Mouse (Mus musculus) brain, embryonic 14.5 days (tissue): ENCODE measurements around the gene Bicra. TPM values are rescaled to one million over a fixed set of nuclear protein-coding genes. Genes with fewer than 3 reads are reported as not detected.

Experiments
- DNase-seq: peaks from one replicate; pipeline ENCODE4 v3.0.0-alpha.2; 2011; ENCODE audit warnings: low read depth
- CTCF ChIP-seq: fragments of 200-500 bp; IDR thresholded peaks from 2 replicates; pipeline ENCODE4 v1.5.1; 2012; ENCODE audit warnings: inconsistent platforms, mild to moderate bottlenecking, moderate library complexity, borderline replicate concordance; ENCODE audit not compliant: insufficient read depth, insufficient read length; ENCODE audit errors: extremely low read depth
- POLR2A ChIP-seq: fragments of 200-500 bp; IDR thresholded peaks from 2 replicates; pipeline ENCODE4 v1.6.1; 2012; ENCODE audit warnings: mild to moderate bottlenecking, inconsistent platforms, borderline replicate concordance; ENCODE audit not compliant: poor library complexity, insufficient read depth, insufficient read length, severe bottlenecking; ENCODE audit errors: extremely low read depth
- polyA plus RNA-seq: library from polyadenylated mRNA; depleted of rRNA; stranded (reverse); fragments of >200 nt; gene quantifications from 2 replicates; pipeline ENCODE4 v1.2.3, GENCODE M21; 2012

Bicra gene
- polyA plus RNA-seq, 1 experiment: 28.5 TPM

DNA sequence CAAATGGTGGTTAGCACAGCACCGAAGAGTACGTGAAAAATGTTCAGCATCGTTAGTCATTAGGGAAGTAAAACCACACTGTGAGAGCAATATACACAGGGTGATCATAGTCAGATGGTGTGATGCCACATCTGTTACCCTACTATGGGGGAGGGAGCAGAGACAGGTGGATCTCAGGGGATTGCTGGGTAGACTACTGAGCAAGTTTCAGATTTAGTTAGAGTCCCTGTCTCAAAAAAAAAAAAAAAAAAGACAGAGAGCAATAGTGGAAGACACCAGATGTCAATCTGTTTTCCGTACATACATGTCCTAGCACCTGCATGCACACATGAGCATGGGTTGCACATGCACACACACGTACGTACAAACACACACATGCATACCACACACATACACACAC, 7.9 kb upstream of the Bicra start:
- no peak for DNase-seq
- TF ChIP-seq CTCF (no peak), POLR2A (no peak)

DNA sequence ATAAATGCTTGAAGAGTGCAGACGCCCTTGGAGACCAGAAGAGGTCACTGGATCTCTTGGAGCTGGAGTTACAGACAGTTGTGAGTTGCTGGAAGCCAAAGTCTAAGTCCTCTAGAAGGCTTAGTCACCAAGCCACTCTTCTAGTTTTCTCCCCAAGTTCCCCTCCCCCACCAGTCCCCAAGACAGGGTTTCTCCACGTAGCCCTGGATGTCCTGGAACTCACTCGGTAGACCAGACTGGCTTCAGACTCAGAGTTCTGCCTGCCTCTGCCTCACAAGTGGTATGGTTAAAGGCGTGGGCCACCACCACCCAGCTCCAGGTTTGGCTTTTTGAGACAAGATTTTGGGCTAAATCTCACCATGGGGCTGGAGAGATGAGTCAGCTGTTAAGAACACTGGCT, 7.2 kb upstream of the Bicra start:
- DNase-seq: no peak
- TF ChIP-seq CTCF (no peak), POLR2A (no peak)

DNA sequence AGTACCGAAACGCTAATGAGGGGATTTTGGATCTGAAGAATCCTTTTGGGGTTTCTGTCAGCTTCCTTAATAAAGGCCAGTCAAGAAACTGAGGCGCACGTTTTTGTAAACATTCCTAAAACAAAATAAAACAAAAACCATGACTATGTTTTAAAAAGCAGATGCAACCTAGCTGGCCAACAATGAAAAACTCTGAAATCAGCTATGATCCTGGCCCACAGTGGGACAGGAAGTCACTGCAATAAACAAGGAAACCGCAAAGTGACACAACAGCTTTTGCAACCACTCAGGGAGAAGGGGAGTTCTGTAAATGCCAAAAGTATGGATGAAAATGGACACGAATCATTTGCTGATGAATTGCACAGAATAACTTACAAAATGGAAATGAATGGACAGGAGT, 5.4 kb upstream of the Bicra start:
- no peak for DNase-seq
- TF ChIP-seq CTCF (no peak), POLR2A (no peak)

- TF ChIP-seq POLR2A (peak; percentile 33; the same call in 1 of the 2 replicates), CTCF (no peak)
- peak; percentile 99 for DNase-seq
Observed at GRCm38 (mm10) chr7:16052684-16053083, 5.0 kb upstream of the Bicra start.

DNA sequence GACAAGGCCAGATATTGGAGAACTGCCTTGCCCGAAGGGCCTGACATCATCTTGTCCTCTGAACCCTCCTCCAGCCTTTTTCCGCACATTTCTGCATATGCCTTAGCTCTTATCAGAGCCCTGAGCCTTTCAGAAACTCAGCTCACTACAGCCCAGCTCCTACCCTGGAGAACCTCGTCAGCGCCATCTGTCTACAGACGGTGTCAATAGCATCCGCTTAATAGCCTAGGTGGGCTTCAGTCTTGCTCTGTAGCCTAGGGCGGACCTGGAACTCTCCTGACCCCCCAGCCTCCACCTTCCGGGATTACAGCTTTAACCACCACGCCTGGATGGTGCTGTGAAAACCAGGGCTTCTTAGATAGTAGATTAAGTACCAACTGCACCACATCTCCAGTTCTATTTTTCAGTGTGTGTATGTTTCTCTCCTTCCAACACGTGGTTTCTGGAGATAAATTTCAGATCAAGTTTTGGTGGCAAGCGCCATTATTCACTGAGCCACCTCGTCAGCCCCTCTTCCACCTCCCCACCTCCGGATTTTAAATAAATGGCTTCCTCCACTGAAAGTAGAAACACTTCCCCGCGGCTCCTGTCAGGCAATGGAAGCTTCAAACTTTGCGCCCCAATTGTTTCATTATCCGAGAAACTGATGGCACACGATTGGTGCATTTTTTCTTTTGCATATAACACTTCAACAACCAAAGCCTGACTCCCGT, 4.3 kb upstream of the Bicra start:
- TF ChIP-seq POLR2A (no peak), CTCF (peak; percentile 76)

GRCm38 (mm10) chr7:16050600-16050999, 2.9 kb upstream of the Bicra start:
- TF ChIP-seq CTCF: no peak
- TF ChIP-seq POLR2A: no peak

More for the DNA sequence above, 4.3 kb upstream of the Bicra start:
- peak; percentile 82 for DNase-seq

GRCm38 (mm10) chr7:16049576-16049915, 1.8 kb upstream of the Bicra start:
- TF ChIP-seq POLR2A (no peak), CTCF (no peak)
- no peak for DNase-seq

More at GRCm38 (mm10) chr7:16050600-16050999, 2.9 kb upstream of the Bicra start:
- no peak for DNase-seq

DNA sequence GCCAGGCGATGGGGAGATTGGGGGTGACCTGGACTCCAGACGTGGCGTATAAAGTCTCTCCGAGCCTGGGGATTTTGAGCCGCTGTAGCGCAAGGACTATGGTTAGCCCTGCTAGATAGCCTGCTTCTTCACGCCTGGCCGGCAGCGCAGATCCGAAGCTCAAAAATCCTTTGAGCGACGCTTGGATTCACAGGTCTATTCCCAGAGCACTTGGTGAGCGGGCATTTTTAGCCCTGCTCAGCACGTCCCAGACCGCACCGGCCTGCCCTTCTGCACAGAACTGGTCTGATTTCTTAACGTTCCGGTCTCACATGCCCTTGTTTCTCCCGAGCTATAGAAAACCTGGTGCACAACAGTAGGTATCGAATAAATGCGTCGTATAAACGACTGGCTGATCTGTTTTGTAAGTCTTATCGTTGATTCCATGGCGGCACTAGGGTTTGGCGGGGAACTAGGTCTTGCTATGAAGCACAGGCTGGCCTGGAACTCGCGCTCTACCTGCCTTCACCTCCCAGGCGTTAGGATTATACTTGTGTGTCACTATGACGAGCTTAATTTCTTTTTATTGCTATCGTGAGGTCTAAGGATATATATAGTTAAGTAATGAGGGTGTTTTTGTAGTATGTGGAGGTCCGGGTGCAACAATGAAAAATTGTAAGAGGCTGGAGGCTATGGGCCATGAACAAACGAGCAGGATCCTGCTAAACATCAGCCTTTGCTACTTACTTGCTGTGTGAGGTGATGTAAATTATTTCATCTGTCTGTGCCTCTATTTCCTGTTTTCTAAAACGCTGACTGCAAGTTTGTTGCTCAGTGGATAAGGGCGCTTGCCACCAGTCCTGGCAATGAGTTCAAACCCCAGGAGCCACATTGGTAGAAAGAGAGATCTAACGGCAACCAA, 1.2 kb upstream of the Bicra start:
- DNase-seq: peak; percentile 50

GRCm38 (mm10) chr7:16048164-16048564, 443 bp upstream of the Bicra start:
- peak; percentile 99 for DNase-seq
- TF ChIP-seq CTCF (no peak), POLR2A (peak; percentile 69; the same call in 1 of the 2 replicates)

More for the DNA sequence above, 1.2 kb upstream of the Bicra start:
- TF ChIP-seq CTCF: no peak
- no peak for TF ChIP-seq POLR2A

DNA sequence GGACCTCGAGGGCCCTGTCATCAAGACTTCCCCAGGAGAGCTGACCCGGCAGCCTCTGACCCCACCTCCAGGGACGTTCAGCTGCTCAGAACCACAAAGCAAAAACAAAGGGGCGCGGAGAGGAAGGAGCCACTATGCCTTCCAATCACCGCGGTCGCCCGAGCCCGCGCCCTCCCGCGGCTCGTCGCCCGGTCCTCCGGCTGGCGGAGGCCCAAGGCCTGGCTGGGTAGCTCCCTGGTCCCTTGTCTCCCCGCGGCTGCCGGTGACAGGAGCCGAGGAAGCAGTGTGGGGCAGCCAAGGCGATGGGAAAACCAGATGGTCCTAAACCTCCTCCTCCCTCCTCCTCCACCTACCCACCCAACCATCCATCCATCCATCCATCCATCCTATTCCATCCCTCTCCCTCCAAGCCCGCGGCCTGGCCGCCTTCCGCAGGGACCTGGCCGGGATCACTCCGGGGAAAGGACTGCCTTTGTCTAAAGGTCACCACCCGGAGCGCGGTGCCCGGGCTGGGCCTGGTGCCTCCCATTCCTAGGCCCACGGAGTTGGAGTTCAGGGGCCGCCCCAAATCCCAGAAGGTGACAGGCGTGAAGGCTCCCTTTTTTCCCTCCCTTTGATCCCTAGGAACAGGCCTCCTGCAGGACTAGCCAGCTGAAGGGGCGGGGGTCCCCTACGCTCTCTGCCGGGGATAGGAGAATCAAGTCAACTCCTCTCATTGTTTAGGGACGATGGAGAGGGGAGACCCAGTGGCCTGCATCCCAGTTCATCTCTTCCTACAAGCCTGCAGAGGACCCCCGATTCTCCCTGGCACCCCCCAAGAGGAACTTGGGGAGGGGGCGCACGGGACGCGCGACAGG, 1.0 kb downstream of the Bicra start:
- TF ChIP-seq POLR2A: peak; percentile 50; the same call in 1 of the 2 replicates
- no peak for TF ChIP-seq CTCF
- DNase-seq: peak; percentile 82

GRCm38 (mm10) chr7:16046101-16046480, 1.6 kb downstream of the Bicra start:
- TF ChIP-seq CTCF: no peak
- TF ChIP-seq POLR2A: no peak
- DNase-seq: peak; percentile 65
